Comparison of ENCODE assay signal across 15 mouse cellular contexts in the genomic region with DNA sequence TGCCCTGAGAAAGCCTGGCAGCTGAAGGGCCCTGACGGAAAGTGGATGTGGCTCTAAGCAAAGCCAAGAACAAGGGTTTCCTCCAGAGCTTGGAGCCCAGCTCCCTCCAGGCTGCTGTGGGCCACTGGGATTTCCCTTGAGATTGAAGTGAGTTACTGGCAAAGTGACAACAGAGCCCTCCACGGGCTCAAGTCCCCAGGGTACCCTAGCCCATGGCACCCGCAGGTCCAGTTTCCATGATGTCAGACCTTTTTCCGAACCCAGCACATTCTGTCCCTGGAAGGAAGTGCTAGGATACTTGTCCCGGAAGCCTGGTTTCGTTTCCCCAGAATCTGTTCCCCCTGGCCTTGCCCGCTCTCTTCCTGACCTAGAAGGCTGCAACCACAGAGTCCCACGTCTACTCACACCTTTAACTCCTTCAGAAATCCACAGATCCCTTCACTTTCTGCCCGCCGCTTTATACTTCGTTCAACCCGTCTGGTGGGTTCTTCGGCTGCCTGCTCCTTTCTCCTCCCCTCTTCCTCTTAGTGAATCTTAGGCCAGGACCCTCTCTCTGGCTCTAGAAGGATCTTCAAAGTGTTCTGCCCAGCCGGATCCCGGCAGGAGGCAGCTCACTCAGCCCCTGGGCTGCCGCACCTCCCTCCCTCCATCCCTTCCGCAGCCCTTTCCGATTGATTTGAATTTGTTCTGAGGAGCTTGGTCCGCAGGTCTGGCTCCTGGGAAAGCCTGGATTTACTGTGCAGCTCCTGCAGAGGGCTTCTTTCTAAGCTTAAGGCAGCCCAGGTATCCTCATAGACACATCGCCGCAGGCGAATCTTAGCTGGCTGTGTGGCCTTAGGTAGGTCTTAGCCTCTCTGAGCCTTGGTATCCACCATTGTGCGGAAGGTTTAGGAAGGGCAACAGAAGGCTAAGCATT. TPM values are rescaled to one million over a fixed set of nuclear protein-coding genes. Genes with fewer than 3 reads are reported as not detected.
DNase-seq lines count a peak whose midpoint lies in the region; ATAC-seq and TF ChIP-seq lines count a peak whose summit lies in the region.
"Had no signal": no experiment of that assay in that cellular context is flagged by ENCODE, and none has a peak within 500 bp of the region (broad histone marks: within the 10 kb centered on the region; RNA-seq: fewer than 3 reads in every experiment).

No protein-coding gene starts in this region.

- H3K4me1 ChIP-seq in lung, postnatal 0 days (ENCODE audit: insufficient read depth, low read depth, low read length), result no peaks in the 10 kb centered on the region
- peaks cover 10% of the 10 kb centered on the region for H3K4me1 ChIP-seq in heart, embryonic 15.5 days (replicated peaks)
- H3K4me1 ChIP-seq in neural tube, embryonic 12.5 days, result peaks cover 20% of the 10 kb centered on the region; the same call in 1 of the 2 replicates
- no peaks in the 10 kb centered on the region for H3K4me1 ChIP-seq in liver, embryonic 12.5 days

- no peaks in the 10 kb centered on the region for H3K9me3 ChIP-seq in lung, postnatal 0 days (ENCODE audit: low read length)
- no peaks in the 10 kb centered on the region for H3K9me3 ChIP-seq in heart, embryonic 15.5 days (replicated peaks)
- H3K9me3 ChIP-seq in neural tube, embryonic 12.5 days, result no peaks in the 10 kb centered on the region
- no peaks in the 10 kb centered on the region for H3K9me3 ChIP-seq in liver, embryonic 12.5 days (replicated peaks)

- H3K4me3 ChIP-seq in lung, postnatal 0 days (ENCODE audit: low read depth, low read length), result 0 out of 2 replicates have a peak overlapping the region, but pooled peaks have one; percentile 2
- H3K4me3 ChIP-seq in heart, embryonic 15.5 days, result peak overlapping the region; percentile 9
- no peak overlapping the region for H3K4me3 ChIP-seq in neural tube, embryonic 12.5 days
- no peak overlapping the region for H3K4me3 ChIP-seq in liver, embryonic 12.5 days
- H3K4me3 ChIP-seq: myocyte had no signal

- WGBS in lung, postnatal 0 days, result 2% methylated on average over 23 of the region's 23 CpGs
- WGBS in heart, embryonic 15.5 days, result 2% methylated on average over 23 of the region's 23 CpGs
- under 1% methylated on average over 23 of the region's 23 CpGs for WGBS in neural tube, embryonic 12.5 days
- WGBS in liver, embryonic 12.5 days (ENCODE audit: insufficient replicate concordance), result 4% methylated on average over 23 of the region's 23 CpGs

- no peaks in the 10 kb centered on the region for H3K36me3 ChIP-seq in lung, postnatal 0 days (ENCODE audit: insufficient read depth, low read length)
- H3K36me3 ChIP-seq in heart, embryonic 15.5 days, result no peaks in the 10 kb centered on the region
- H3K36me3 ChIP-seq in neural tube, embryonic 12.5 days, result no peaks in the 10 kb centered on the region
- H3K36me3 ChIP-seq in liver, embryonic 12.5 days, result no peaks in the 10 kb centered on the region

- no peak overlapping the region for H3K9ac ChIP-seq in lung, postnatal 0 days (replicated peaks; ENCODE audit: low read depth)
- H3K9ac ChIP-seq in heart, embryonic 15.5 days, result no peak overlapping the region
- no peak overlapping the region for H3K9ac ChIP-seq in neural tube, embryonic 12.5 days
- H3K9ac ChIP-seq in liver, embryonic 12.5 days, result no peak overlapping the region

- DNase-seq in heart, adult 11 months, result peak; percentile 94
- DNase-seq in heart, postnatal 25 days (ENCODE audit: low spot score), result no peak
- peak; percentile 36 for DNase-seq in lung, postnatal 0 days (ENCODE audit: low spot score)
- DNase-seq in lung, postnatal 14 days, result no peak
- no peak for DNase-seq in c-Kit-positive CD71-positive TER-119-positive erythroid progenitor cells, embryonic 14.5 days (ENCODE audit: low spot score)
- DNase-seq: lung, adult 2 months; thymus, postnatal 36 days had no signal

- no peak overlapping the region for H3K4me2 ChIP-seq in lung, postnatal 0 days (replicated peaks; ENCODE audit: low read depth, low read length)
- H3K4me2 ChIP-seq in heart, embryonic 15.5 days, result no peak overlapping the region
- peak overlapping the region; percentile 44 for H3K4me2 ChIP-seq in neural tube, embryonic 12.5 days (replicated peaks)
- H3K4me2 ChIP-seq in liver, embryonic 12.5 days, result no peak overlapping the region

- peak; percentile 8; the same call in 1 of the 2 replicates for ATAC-seq in lung, postnatal 0 days
- no peak for ATAC-seq in heart, embryonic 15.5 days (replicated peaks; ENCODE audit: insufficient number of reproducible peaks, insufficient read depth, low FRiP score, low read depth)
- no peak for ATAC-seq in neural tube, embryonic 12.5 days (ENCODE audit: low FRiP score, low read depth)
- no peak for ATAC-seq in liver, embryonic 12.5 days
- ATAC-seq: activated CD4-positive, CD25-positive, alpha-beta regulatory T cell, adult 4 months had no signal

- no peak for TF ChIP-seq CTCF in lung, postnatal 0 days (IDR thresholded peaks at IDR 0.05)

- intact Hi-C loops in heart, postnatal 25 days (cut with DNase I), result no loop called here

- no peak for TF ChIP-seq EP300 in lung, postnatal 0 days (IDR thresholded peaks at IDR 0.05)

- H3K27ac ChIP-seq in lung, postnatal 0 days (ENCODE audit: low read length), result no peak overlapping the region
- H3K27ac ChIP-seq in heart, embryonic 15.5 days, result no peak overlapping the region
- no peak overlapping the region for H3K27ac ChIP-seq in neural tube, embryonic 12.5 days
- no peak overlapping the region for H3K27ac ChIP-seq in liver, embryonic 12.5 days

- H3K27me3 ChIP-seq in lung, postnatal 0 days (replicated peaks; ENCODE audit: insufficient read depth, low read length), result peaks cover 74% of the 10 kb centered on the region
- peaks cover 96% of the 10 kb centered on the region for H3K27me3 ChIP-seq in heart, embryonic 15.5 days
- H3K27me3 ChIP-seq in neural tube, embryonic 12.5 days (replicated peaks), result peaks cover 95% of the 10 kb centered on the region
- peaks cover 98% of the 10 kb centered on the region for H3K27me3 ChIP-seq in liver, embryonic 12.5 days (replicated peaks)

RNA-seq across cellular contexts. Expression of a gene that starts 7.0 kb away (rescaled TPM):
- under 1 TPM in 1 of 2 experiments, not detected in 1; 0.29 TPM for total RNA-seq in heart, postnatal 25 days (2021)
- not detected in 2 replicates for polyA plus RNA-seq in lung, postnatal 0 days (2015; fragmentation: Nextera tagmentation; extraction: Ambion mirVana)
- polyA plus RNA-seq in heart, embryonic 15.5 days (2015; fragmentation: Nextera tagmentation; extraction: Ambion mirVana), result not detected in 2 replicates
- polyA plus RNA-seq in neural tube, embryonic 12.5 days (2016; fragmentation: Nextera tagmentation; extraction: Ambion mirVana), result 20.3 and 21.3 TPM in 2 replicates
- 0.07 and 0.08 TPM in 2 replicates for polyA plus RNA-seq in liver, embryonic 12.5 days (2016; fragmentation: Nextera tagmentation; extraction: Ambion mirVana)
- total RNA-seq: left cerebral cortex, adult 18-20 months had no signal
- polyA plus RNA-seq: activated CD4-positive, CD25-positive, alpha-beta regulatory T cell, adult 4 months; heart, embryonic 14.5 days; spleen, adult 2 months had no signal

Comparison
In these comparisons a context has a peak if more than half of its experiments do, and no peak if none do; other contexts are left out.
1. DNase-seq: peak in heart, adult 11 months (single experiment) and lung, postnatal 0 days (single experiment); none in heart, postnatal 25 days (single experiment), lung, postnatal 14 days (single experiment) and c-Kit-positive CD71-positive TER-119-positive erythroid progenitor cells, embryonic 14.5 days (single experiment).
2. H3K4me3 ChIP-seq: peak in lung, postnatal 0 days (single experiment) and heart, embryonic 15.5 days (single experiment); none in neural tube, embryonic 12.5 days (single experiment) and liver, embryonic 12.5 days (single experiment).
3. RNA of a gene that starts 7.0 kb away (polyA plus RNA-seq): 20.3 to 21.3 TPM in neural tube, embryonic 12.5 days; 0.07 to 0.08 TPM in liver, embryonic 12.5 days, not detected in lung, postnatal 0 days and not detected in heart, embryonic 15.5 days; every median in the first group is over 10 times any median in the second.